Mouse (Mus musculus): ENCODE measurements around the gene Kcnj8.

DNA sequence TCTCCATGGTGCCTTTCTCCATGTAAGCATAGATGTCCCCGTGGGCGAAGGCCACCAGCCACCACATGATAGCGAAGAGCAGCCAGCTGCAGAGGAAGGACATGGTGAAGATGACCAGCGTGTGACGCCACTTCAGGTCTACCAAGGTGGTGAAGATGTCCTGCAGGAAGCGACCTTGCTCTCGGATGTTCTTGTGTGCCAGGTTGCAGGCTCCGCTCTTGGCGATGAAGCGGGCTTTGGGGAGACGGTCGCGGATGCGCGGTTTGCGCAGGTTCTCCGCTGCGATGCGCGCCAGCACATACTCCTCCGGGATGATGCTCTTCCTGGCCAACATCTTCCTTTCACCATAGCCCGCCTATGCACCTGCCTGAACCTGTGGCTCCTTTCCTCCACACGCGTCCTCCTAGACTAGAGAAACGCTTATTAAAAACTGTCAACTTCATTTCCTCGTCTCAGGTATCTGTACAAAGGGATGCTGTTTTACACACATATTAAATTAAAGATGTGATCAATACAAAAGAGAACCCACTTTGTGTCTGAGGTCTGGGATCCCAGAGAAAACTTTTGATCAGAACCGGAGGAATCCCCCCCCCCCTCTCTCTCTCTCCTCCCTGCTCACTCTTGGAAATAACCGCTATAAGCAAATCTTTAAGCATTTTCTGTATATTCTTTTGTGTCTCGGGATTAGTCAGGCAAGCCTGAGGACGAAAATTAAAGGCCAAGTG lies 1.2 kb downstream of the Kcnj8 start:
- TF ChIP-seq CHD2 (IDR thresholded peaks at IDR 0.05; ENCODE audit: low read depth, low read length) (no peak), ZNF384 (IDR thresholded peaks at IDR 0.05; ENCODE audit: low read depth, low read length) (no peak), HCFC1 (IDR thresholded peaks at IDR 0.05; ENCODE audit: borderline replicate concordance, insufficient read depth, low read length) (no peak), MAFK (IDR thresholded peaks at IDR 0.05; ENCODE audit: insufficient read depth, low read depth, low read length) (no peak)

Data from ES-E14 (cell line).